Mouse (Mus musculus): ENCODE measurements around the gene Taar7a.

Gene Taar7a

DNA sequence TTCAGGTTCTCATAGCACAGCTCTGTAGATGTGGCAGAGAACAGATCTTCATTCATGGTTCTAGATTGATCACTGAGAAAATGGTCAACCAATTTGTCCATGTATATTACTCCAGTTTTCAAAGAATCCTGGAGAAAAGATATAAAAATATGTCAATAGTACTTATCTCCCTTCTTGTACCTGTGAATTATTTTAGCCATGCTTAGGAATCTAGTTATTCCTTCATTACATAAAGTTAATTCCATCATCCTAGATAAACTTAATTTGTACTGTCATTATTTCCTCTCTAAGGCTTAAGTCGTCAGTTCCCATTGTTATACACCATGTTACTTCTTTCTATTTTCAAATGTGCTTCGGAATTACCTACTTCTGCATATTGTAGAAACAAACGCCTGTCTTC, at the start of gene Taar7a:
TSS of gene Taar7a (minus strand) at position 101 of the 400 bp plus-strand sequence.
- in situ Hi-C loops (cut with MboI) = no loop called here

- in situ Hi-C loops (cut with MboI) = no loop called here
Observed at GRCm38 (mm10) chr10:24040120-24040869, 47.0 kb upstream of the Taar7a start.

- in situ Hi-C loops (cut with MboI) = no loop called here
Observed at GRCm38 (mm10) chr10:24037314-24037713, 44.0 kb upstream of the Taar7a start, which contains the start of gene Taar7e. Gene Taar7e, plus strand, starts transcription at chr10:24037614.

DNA sequence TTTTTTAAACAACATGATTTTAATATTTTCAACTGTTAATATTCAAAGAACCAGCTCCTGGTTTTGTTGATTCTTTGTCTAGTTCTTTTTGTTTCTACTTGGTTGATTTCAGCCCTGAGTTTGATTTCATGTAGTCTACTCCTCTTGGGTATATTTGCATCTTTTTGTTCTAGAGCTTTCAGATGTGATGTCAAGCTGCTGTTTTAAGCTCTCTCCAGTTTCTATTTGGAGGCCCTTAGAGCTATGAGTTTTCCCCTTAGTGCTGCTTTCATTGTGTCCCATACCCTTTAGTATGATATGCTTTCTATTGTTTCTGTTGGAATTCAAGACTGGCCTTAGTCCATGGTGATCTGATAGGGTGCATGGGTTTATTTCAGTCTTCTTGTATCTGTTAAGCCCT, 38.1 kb upstream of the Taar7a start:
- in situ Hi-C loops (cut with MboI) = no loop called here

DNA sequence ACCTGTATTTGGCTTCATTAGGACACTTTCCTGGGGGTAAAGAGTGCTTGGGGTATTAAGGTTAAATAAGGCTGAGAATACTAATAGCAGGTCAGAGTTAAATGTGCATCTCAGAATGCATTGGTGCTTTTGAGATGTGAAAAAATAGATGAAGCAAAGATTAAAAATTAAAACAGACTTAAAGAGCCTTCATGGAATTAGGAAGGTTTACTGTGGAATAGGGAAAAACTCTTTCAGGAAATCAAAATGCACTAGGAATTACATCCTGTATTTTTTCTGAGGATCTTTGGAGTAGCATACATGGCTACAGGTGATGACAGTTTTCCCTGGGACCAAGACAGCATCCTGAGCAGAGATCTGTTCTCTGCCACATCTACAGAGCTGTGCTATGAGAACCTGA, 33.6 kb upstream of the Taar7a start, which contains the start of gene Taar7d:
TSS of gene Taar7d (plus strand) at position 301 of the 400 bp plus-strand sequence.
- in situ Hi-C loops (cut with MboI) = no loop called here

DNA sequence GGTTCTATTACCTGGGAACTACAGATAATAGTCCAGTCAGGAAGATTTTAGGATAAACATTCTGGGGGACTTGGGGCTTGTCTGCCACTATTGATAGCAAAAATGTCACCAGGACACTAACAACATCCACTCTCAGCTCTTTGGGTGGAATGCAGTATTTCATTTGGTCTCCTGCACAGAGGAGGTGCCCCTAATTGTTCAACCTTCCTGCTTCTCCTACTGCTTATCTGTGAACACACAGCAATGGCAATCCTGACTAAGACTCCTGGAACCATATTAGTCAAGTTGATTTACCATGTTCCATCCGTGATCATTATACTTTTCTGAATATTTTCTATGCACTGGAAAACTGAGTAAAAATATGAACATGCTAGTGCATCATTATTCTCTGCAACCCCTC, 14.9 kb upstream of the Taar7a start:
- in situ Hi-C loops (cut with MboI) = no loop called here

GRCm38 (mm10) chr10:24007034-24007433, 13.8 kb upstream of the Taar7a start:
- in situ Hi-C loops (cut with MboI) = no loop called here

DNA sequence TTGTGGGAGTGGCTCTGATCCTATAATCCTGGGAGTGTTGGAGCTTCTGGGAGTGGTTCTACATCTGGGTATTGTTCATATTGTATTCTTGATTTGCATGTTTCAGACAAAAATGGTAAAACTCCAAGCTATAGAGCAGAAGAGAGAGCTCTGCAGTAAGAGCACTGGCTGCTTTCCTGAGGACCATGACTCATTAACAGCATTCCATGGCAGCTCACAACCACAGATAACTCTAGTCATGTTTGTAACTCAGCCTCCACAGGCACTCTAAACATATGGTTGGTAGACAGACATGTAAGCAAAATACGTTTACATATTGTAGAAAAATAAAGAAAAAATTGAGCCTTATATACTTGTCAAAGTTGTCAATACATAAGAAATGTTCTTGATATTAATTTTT, 13.2 kb upstream of the Taar7a start:
- in situ Hi-C loops (cut with MboI) = no loop called here

DNA sequence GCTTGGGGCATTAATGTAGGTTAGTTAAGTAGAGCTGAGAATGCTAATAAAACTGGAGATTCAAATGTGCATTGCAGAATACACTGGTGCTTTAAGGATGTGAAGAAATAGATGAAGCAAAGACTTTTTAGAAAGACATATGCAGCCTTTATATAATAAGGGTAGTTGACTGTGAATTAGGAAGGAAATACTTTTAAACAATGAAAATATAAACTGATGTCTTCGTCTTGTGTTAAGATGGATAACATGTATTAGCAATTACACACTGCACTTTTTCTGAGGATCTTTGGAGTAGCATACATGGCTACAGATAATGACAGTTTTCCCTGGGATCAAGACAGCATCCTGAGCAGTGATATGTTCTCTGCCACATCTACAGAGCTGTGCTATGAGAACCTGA, 6.4 kb upstream of the Taar7a start, which contains the start of gene Taar7b:
TSS of gene Taar7b (plus strand) at position 301 of the 400 bp plus-strand sequence.
- in situ Hi-C loops (cut with MboI) = no loop called here

GRCm38 (mm10) chr10:23986419-23986818, 6.9 kb downstream of the Taar7a start:
- in situ Hi-C loops (cut with MboI) = no loop called here

- in situ Hi-C loops (cut with MboI) = no loop called here
Observed at GRCm38 (mm10) chr10:23985546-23985945, 7.7 kb downstream of the Taar7a start, which contains the start of gene Taar6. Gene Taar6, minus strand, starts transcription at chr10:23985646.

DNA sequence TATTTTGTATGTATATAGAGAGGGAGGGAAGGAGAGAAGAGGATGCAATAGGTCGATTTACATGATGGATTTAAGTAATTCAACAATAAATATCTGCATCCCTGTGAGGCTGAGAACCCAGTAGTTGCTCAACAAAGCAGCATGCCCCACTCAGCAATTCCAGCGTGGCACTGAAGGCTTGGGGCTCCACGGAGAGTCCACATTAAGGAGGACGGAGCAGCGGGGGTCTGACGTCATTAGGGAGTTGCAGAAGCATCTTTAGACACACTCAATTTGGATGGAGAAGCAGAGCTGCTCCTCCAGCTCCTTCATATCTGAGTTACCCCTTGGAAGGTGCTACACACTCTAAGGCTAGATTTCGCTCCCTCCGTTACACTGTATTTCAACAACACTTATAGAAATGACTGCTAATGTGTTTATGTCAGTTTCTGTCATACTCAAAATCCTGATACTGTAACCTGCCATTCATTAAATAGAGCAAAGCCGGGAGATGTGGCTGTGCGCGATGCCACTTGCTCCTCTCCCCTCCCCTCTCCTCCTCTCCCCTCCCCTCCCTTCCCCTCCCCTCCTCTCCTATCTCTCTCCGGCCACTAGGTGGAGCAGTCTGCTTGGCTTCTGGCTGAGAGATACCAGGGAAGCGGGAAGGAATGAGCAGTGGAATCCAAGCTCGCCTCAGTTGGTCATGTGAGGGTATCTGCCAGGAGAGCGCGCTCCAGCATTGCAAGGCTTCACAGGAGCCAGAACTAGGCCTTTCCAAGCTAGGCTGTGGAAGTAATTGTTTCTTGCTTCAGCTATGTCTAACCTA, 14.2 kb downstream of the Taar7a start:
- in situ Hi-C loops (cut with MboI) = no loop called here

DNA sequence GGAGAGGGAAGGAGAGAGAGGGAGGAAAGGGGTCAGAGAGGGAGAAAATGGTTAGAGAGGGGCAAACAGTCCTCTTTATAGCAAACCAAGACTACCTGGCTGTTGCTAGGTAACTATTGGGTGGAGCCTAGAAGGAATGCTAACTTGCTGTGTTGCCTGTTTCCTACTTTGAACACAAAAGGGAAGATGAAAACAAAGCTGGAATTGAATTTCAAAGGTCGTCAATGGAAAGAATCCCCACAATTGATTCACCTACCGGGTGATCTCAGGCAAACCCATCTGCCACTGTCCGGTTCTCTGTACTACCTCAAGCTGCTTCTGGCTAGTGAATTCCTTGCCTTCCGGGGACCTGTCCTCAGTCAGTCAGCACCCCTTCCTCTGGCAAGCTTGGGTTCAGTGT, 15.3 kb downstream of the Taar7a start:
- in situ Hi-C loops (cut with MboI) = no loop called here

DNA sequence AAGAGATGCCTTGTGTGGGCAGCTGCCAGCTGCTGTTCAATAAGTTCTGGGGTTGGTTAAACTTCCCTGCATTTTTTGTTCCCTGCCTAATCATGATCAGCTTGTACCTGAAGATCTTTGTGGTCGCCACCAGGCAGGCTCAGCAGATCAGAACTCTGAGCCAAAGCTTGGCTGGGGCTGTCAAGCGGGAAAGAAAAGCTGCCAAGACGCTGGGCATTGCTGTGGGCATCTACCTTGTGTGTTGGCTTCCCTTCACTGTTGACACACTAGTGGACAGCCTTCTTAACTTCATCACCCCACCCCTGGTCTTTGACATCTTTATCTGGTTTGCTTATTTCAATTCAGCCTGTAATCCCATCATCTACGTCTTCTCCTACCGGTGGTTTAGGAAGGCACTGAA, 22.0 kb downstream of the Taar7a start:
- in situ Hi-C loops (cut with MboI) = no loop called here

GRCm38 (mm10) chr10:23970656-23971165, 22.6 kb downstream of the Taar7a start, which contains the start of gene Taar5:
Gene Taar5, plus strand, starts transcription at chr10:23970706.
- in situ Hi-C loops (cut with MboI) = no loop called here

GRCm38 (mm10) chr10:23964921-23965610, 28.2 kb downstream of the Taar7a start:
- in situ Hi-C loops (cut with MboI) = no loop called here

- in situ Hi-C loops (cut with MboI) = no loop called here
Observed at GRCm38 (mm10) chr10:23963444-23963843, 29.8 kb downstream of the Taar7a start.

DNA sequence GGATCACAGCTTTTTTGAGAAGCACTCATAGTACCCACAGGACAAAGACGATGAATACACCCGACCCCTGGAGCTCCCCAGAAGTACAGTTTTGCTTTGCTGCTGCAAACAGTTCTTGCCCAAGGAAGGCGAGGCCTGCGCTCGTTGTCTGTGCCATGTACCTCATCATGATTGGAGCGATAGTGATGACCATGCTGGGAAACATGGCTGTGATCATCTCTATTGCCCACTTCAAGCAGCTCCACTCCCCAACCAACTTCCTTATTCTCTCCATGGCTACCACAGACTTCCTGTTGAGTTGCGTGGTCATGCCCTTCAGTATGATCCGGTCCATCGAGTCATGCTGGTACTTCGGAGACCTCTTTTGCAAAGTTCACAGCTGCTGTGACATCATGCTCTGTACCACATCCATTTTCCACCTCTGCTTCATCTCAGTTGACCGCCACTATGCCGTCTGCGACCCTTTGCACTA, 32.8 kb downstream of the Taar7a start, which contains the start of gene Taar4:
TSS of gene Taar4 (plus strand) at position 51 of the 472 bp plus-strand sequence.
- in situ Hi-C loops (cut with MboI) = no loop called here

- in situ Hi-C loops (cut with MboI) = no loop called here
Observed at GRCm38 (mm10) chr10:23959071-23959470, 34.2 kb downstream of the Taar7a start.

- in situ Hi-C loops (cut with MboI) = no loop called here
Observed at GRCm38 (mm10) chr10:23951714-23952113, 41.6 kb downstream of the Taar7a start.

- in situ Hi-C loops (cut with MboI) = no loop called here
Observed at GRCm38 (mm10) chr10:23949508-23950005, 43.7 kb downstream of the Taar7a start, which contains the start of gene Taar3. Gene Taar3, plus strand, starts transcription at chr10:23949558.
